Mouse (Mus musculus) MN1 (cell line): ENCODE data around the gene Slc1a4.

Source experiments
- DNase-seq: peaks from one replicate; pipeline ENCODE4 v3.0.0-alpha.2; 2016; ENCODE audit warnings: low spot score

Gene Slc1a4

DNA sequence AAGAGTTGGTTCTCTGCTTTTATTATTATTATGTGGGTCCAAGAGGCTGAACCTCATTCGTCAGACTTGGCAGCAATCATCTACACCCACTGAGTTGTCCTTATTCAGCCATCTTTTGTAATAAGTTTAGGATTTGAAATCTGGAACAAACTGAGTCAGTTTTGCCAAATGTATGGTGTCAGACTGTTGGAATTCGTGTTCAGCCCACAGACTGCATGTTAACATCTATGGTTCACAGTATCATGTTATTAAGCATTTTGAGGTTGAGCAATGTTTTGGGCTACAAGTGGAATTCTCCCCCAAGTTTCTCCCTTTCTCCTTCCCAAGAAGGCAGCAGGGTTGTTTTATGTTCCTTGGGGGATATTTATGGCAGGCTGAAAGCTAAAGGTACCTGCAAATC lies 79.4 kb downstream of the Slc1a4 start:
- no peak for DNase-seq
